Comparison of ENCODE assay signal across 8 mouse cellular contexts in genomic region chr6:88893559-88893958, GRCm38 (mm10). TPM values are rescaled to one million over a fixed set of nuclear protein-coding genes. Genes with fewer than 3 reads are reported as not detected.
DNase-seq lines count a peak whose midpoint lies in the region; ATAC-seq and TF ChIP-seq lines count a peak whose summit lies in the region.

No protein-coding gene starts in this region.

- TF ChIP-seq POLR2A in brain, embryonic 14.5 days (IDR thresholded peaks at IDR 0.05; ENCODE audit: borderline replicate concordance, extremely low read depth, insufficient read depth, insufficient read length, poor library complexity, severe bottlenecking) = no peak

- peak; percentile 89 for TF ChIP-seq CTCF in brain, embryonic 14.5 days (IDR thresholded peaks at IDR 0.05; ENCODE audit: borderline replicate concordance, extremely low read depth, insufficient read depth, insufficient read length)

- intact Hi-C loops in gastrocnemius, postnatal 14 days (cut with DNase I; ENCODE audit: low total_unique reads) = no loop called here

- peak; percentile 68 for ATAC-seq in frontal cortex, adult (ENCODE audit: low TSS enrichment)
- peak; percentile 56 for ATAC-seq in megakaryocyte progenitor cell, adult 5-6 weeks (replicated peaks; ENCODE audit: poor library complexity)

- no peak for DNase-seq in frontal cortex, postnatal 10 days (ENCODE audit: low spot score in 2 of 2)
- peak; percentile 38 for DNase-seq in ovary, postnatal 14 days (ENCODE audit: low spot score)
- no peak for DNase-seq in ovary, postnatal 10 days (ENCODE audit: low spot score)
- peak; percentile 75 for DNase-seq in brain, embryonic 14.5 days (ENCODE audit: low read depth)
- peak; percentile 64 for DNase-seq in gastrocnemius, postnatal 14 days
- peak; percentile 67 to 68 for DNase-seq in thymus, postnatal 36 days

RNA-seq across cellular contexts. Expression of gene Mcm2, which starts 5.0 kb away (rescaled TPM):
- 45.7 and 74.3 TPM in 2 replicates for polyA plus RNA-seq in brain, embryonic 14.5 days (2012; rRNA removed)
- 1 to 10 TPM; 5.5 to 9.4 TPM for total RNA-seq in gastrocnemius, postnatal 14 days (2021)
- total RNA-seq in megakaryocyte progenitor cell, adult 5-6 weeks (2015) = 103 and 107 TPM in 2 replicates
- 150 and 151 TPM in 2 replicates for total RNA-seq in megakaryocyte progenitor cell, adult 5-6 weeks (2017)

RNA-seq across cellular contexts. Expression of gene Tpra1, which starts 8.5 kb away (rescaled TPM):
- 116 and 166 TPM in 2 replicates for polyA plus RNA-seq in brain, embryonic 14.5 days (2012; rRNA removed)
- 10 to 100 TPM; 21.5 to 24.1 TPM for total RNA-seq in gastrocnemius, postnatal 14 days (2021)
- 24.3 and 26.1 TPM in 2 replicates for total RNA-seq in megakaryocyte progenitor cell, adult 5-6 weeks (2015)
- total RNA-seq in megakaryocyte progenitor cell, adult 5-6 weeks (2017) = 28.4 and 32.8 TPM in 2 replicates

RNA-seq across cellular contexts. Expression of gene Podxl2, which starts 18.7 kb away (rescaled TPM):
- 1,097 and 1,604 TPM in 2 replicates for polyA plus RNA-seq in brain, embryonic 14.5 days (2012; rRNA removed)
- total RNA-seq in gastrocnemius, postnatal 14 days (2021) = 10 to 100 TPM; 47.1 to 54.4 TPM
- 0.15 TPM in 1 of 2 replicates, not detected in the other for total RNA-seq in megakaryocyte progenitor cell, adult 5-6 weeks (2015)
- 0.41 and 0.92 TPM in 2 replicates for total RNA-seq in megakaryocyte progenitor cell, adult 5-6 weeks (2017)

RNA-seq across cellular contexts. Expression of gene Abtb1, which starts 51.8 kb away (rescaled TPM):
- 61.7 and 83.6 TPM in 2 replicates for polyA plus RNA-seq in brain, embryonic 14.5 days (2012; rRNA removed)
- 10 to 100 TPM; 17.8 to 18.2 TPM for total RNA-seq in gastrocnemius, postnatal 14 days (2021)
- total RNA-seq in megakaryocyte progenitor cell, adult 5-6 weeks (2015) = 7.8 and 9.5 TPM in 2 replicates
- 40.1 and 40.7 TPM in 2 replicates for total RNA-seq in megakaryocyte progenitor cell, adult 5-6 weeks (2017)

Comparison
In these comparisons a context has a peak if more than half of its experiments do, and no peak if none do; other contexts are left out.
1. DNase-seq: peak in ovary, postnatal 14 days (single experiment), brain, embryonic 14.5 days (single experiment), gastrocnemius, postnatal 14 days (single experiment) and thymus, postnatal 36 days (2 of 2); none in frontal cortex, postnatal 10 days (0 of 2) and ovary, postnatal 10 days (single experiment).
2. RNA of gene Mcm2, which starts 5.0 kb away (total RNA-seq): 103 to 151 TPM in megakaryocyte progenitor cell, adult 5-6 weeks; 5.5 to 9.4 TPM in gastrocnemius, postnatal 14 days; every median in the first group is over 4 times any median in the second.
3. RNA of gene Podxl2, which starts 18.7 kb away (total RNA-seq): 47.1 to 54.4 TPM in gastrocnemius, postnatal 14 days; 0.15 to 0.92 TPM in megakaryocyte progenitor cell, adult 5-6 weeks; every median in the first group is over 10 times any median in the second.